Mouse (Mus musculus) CD4-positive, CD25-positive, alpha-beta regulatory T cell, adult 4 months (primary cell): ENCODE data around the gene Mtif3. TPM values are rescaled to one million over a fixed set of nuclear protein-coding genes. Genes with fewer than 3 reads are reported as not detected.

Experiments used
- ATAC-seq: one replicate; pipeline ENCODE4 v1.8.0; 2017
- polyA plus RNA-seq, 2 experiments: library from polyadenylated mRNA; unstranded; fragments of 100-300 nt; shearing (Covaris generic); gene quantifications; one replicate each; pipeline ENCODE4 v1.2.1; 2017

Gene Mtif3
- polyA plus RNA-seq, result 10 to 100 TPM; 49.1 to 52.4 TPM

GRCm38 (mm10) chr5:146963118-146963936 lies at the start of gene Mtif3:
Gene Mtif3, minus strand, starts transcription at chr5:146963800.
- ATAC-seq, result peak; percentile 99

GRCm38 (mm10) chr5:147011333-147011732 lies 47.7 kb upstream of the Mtif3 start:
- ATAC-seq, result no peak

- ATAC-seq, result no peak
These were observed 39.7 kb upstream of the Mtif3 start for GRCm38 (mm10) chr5:147003303-147003702.

- ATAC-seq, result no peak
These were observed 37.7 kb upstream of the Mtif3 start for GRCm38 (mm10) chr5:147001312-147001711.

GRCm38 (mm10) chr5:146998802-146999201 lies 35.2 kb upstream of the Mtif3 start:
- ATAC-seq, result no peak

GRCm38 (mm10) chr5:146996812-146997211 lies 33.2 kb upstream of the Mtif3 start:
- no peak for ATAC-seq

GRCm38 (mm10) chr5:146994973-146995372 lies 31.4 kb upstream of the Mtif3 start:
- ATAC-seq, result no peak

- no peak for ATAC-seq
These were observed 29.9 kb upstream of the Mtif3 start for GRCm38 (mm10) chr5:146993509-146993908.

- no peak for ATAC-seq
These were observed 25.5 kb upstream of the Mtif3 start for GRCm38 (mm10) chr5:146989051-146989450.

- no peak for ATAC-seq
These were observed 24.0 kb upstream of the Mtif3 start for GRCm38 (mm10) chr5:146987588-146987987.

- no peak for ATAC-seq
These were observed 22.3 kb upstream of the Mtif3 start for GRCm38 (mm10) chr5:146985725-146986433.

GRCm38 (mm10) chr5:146983216-146983615 lies 19.6 kb upstream of the Mtif3 start:
- no peak for ATAC-seq

GRCm38 (mm10) chr5:146981376-146981775 lies 17.8 kb upstream of the Mtif3 start:
- ATAC-seq, result no peak

- ATAC-seq, result no peak
These were observed 11.2 kb upstream of the Mtif3 start for GRCm38 (mm10) chr5:146974781-146975123.

- ATAC-seq, result no peak
These were observed 10.5 kb upstream of the Mtif3 start for GRCm38 (mm10) chr5:146973858-146974780.

GRCm38 (mm10) chr5:146973353-146973752 lies 9.8 kb upstream of the Mtif3 start:
- no peak for ATAC-seq

- no peak for ATAC-seq
These were observed 8.4 kb upstream of the Mtif3 start for GRCm38 (mm10) chr5:146971776-146972561.

GRCm38 (mm10) chr5:146968695-146969393 lies 5.2 kb upstream of the Mtif3 start:
- no peak for ATAC-seq

- ATAC-seq, result peak; percentile 19
These were observed 308 bp upstream of the Mtif3 start for GRCm38 (mm10) chr5:146963937-146964278.

- no peak for ATAC-seq
These were observed 6.9 kb downstream of the Mtif3 start for GRCm38 (mm10) chr5:146956678-146957077.

GRCm38 (mm10) chr5:146955651-146956050 lies 7.9 kb downstream of the Mtif3 start:
- ATAC-seq, result no peak

GRCm38 (mm10) chr5:146954576-146954975 lies 9.0 kb downstream of the Mtif3 start:
- ATAC-seq, result no peak
